Mouse (Mus musculus) stomach, embryonic 16.5 days (tissue): ENCODE data around the gene Clrn2. TPM values are rescaled to one million over a fixed set of nuclear protein-coding genes. Genes with fewer than 3 reads are reported as not detected.
A peak's percentile ranks its signal among the peaks of the same experiment; 100 is the strongest.

Experiments
- ATAC-seq: fragments of 200-750 bp; cut with Nextera tagmentation; 2 replicates; pipeline ENCODE4 v1.8.0; 2017; ENCODE audit warnings: moderate number of reproducible peaks, moderate TSS enrichment; ENCODE audit not compliant: insufficient read depth, low FRiP score
- H3K27ac ChIP-seq: fragments of 300-500 bp; sonication (generic); 2 replicates; pipeline ENCODE4 v1.5.1; 2014; ENCODE audit warnings: low read length
- H3K27me3 ChIP-seq: fragments of 300-500 bp; sonication (generic); 2 replicates; pipeline ENCODE4 v1.6.1; 2014; ENCODE audit warnings: low read length, control low read depth, mixed read lengths; ENCODE audit not compliant: control insufficient read depth, insufficient read depth
- H3K36me3 ChIP-seq: fragments of 300-500 bp; sonication (generic); 2 replicates; pipeline ENCODE4 v1.6.1; 2014; ENCODE audit warnings: low read length; ENCODE audit not compliant: control insufficient read depth, insufficient read depth
- H3K4me1 ChIP-seq: fragments of 300-500 bp; sonication (generic); 2 replicates; pipeline ENCODE4 v1.6.1; 2014; ENCODE audit warnings: low read length, control low read depth, mixed read lengths; ENCODE audit not compliant: control insufficient read depth, insufficient read depth
- H3K4me2 ChIP-seq: fragments of 300-500 bp; sonication (generic); 2 replicates; pipeline ENCODE4 v1.6.1; 2014; ENCODE audit warnings: low read depth, low read length, mixed read lengths
- H3K4me3 ChIP-seq: fragments of 300-500 bp; sonication (generic); replicated peaks from 2 replicates; pipeline ENCODE4 v1.5.1; 2014; ENCODE audit warnings: mild to moderate bottlenecking, low read length
- H3K9ac ChIP-seq: fragments of 300-500 bp; sonication (generic); 2 replicates; pipeline ENCODE4 v1.6.1; 2014; ENCODE audit warnings: low read length
- H3K9me3 ChIP-seq: fragments of 300-500 bp; sonication (generic); replicated peaks from 2 replicates; pipeline ENCODE4 v1.6.1; 2016; ENCODE audit warnings: low read length, control low read depth; ENCODE audit not compliant: control insufficient read depth
- WGBS: fragments of 180-500 bp; shearing (Covaris S2); extraction: QIAGEN DNeasy Blood & Tissue Kit; methylation state at CpG from one replicate; pipeline ENCODE4 v1.1.7; 2014; 5-methylcytosine and 5-hydroxymethylcytosine counted together
- polyA plus RNA-seq: library from polyadenylated mRNA; unstranded; fragments of >200 nt; fragmentation: Nextera tagmentation; extraction: Ambion mirVana; gene quantifications from 2 replicates; pipeline ENCODE4 v1.2.1, GENCODE M21; 2015

The Clrn2 gene
- polyA plus RNA-seq, 1 experiment from 2014 or later: not detected

DNA sequence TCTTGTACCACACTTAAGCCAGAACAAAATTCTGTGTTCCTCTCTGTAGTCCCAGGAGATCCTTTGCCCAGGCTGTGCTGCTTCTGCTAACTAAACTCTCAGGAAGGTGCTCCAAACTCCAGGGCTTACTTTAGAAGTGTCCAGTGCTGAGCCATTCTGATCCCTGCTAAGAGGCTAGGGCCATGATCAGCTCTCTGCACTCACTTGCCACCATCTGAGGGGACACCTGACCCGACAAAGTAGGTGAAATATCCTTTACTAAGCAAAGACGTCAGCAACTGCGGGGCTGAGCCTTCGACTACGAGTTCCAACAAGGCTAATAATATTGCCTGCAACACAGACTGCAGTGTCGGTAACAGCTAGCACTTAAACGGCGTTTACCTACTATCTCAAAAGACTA lies 4.3 kb upstream of the Clrn2 start:
- under 1% methylated on average over 8 of the region's 8 CpGs for WGBS
- Histone ChIP-seq H3K4me1 (peaks cover 11% of the 10 kb centered on the region), H3K27me3 (no peaks in the 10 kb centered on the region), H3K4me2 (peak overlapping the region; percentile 89), H3K9me3 (no peaks in the 10 kb centered on the region), H3K27ac (no peak overlapping the region), H3K4me3 (peak overlapping the region; percentile 80), H3K9ac (peak overlapping the region; percentile 81), H3K36me3 (no peaks in the 10 kb centered on the region; the same call in 1 of the 2 replicates)
- no peak for ATAC-seq

DNA sequence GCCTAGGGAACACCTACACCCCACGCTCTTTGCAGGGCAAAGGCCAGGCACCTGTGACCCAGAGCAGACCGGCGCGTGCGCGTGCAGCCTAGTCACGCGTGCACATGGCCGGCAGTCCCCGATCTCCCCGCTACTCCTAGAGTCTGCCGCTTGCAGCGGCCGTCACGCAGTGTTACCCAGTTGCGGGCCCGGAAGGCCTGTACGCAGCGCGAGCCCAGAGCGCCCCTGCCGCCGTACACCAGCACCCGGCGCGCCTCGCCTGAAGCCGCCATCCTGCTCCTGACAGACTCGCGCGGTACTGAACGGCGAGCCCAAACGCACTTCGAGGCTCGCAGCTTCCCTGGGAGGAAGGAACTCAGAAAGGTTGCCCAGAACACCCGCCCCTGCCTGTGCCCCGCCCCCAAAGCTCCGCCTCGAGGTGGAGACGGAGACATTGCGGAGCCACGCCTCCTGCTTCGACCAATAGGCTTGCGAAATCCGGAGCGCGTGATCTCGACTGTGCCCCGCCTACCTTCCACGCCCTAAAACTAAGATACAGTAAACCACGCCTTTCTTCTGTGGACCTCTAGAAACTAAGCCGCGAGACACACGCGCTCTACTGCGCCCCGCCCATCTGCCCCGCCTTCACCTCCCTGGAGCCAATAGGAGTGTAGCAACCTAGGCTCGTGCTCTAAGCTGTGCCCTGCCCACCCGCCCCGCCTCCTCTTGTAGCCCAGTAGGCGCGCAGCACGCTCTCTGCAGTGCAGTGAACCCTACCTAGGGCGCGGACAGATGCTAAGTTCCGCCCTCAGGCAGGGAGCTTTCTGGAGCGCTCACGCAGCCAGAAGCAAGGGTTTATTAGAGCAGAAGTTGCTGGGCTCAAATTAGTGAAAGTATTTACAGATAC lies 3.5 kb upstream of the Clrn2 start, which contains the start of gene Qdpr:
TSS of gene Qdpr (minus strand) at position 406 of the 886 bp plus-strand sequence.
- Histone ChIP-seq H3K4me1 (peaks cover 11% of the 10 kb centered on the region), H3K9me3 (no peaks in the 10 kb centered on the region), H3K4me2 (peak within 1 kb of the TSS; percentile 89), H3K27me3 (no peaks in the 10 kb centered on the region), H3K27ac (peak within 1 kb of the TSS; percentile 87), H3K9ac (peak within 1 kb of the TSS; percentile 81), H3K4me3 (peak within 1 kb of the TSS; percentile 80), H3K36me3 (no peaks in the 10 kb centered on the region)
- under 1% methylated on average over 70 of the region's 70 CpGs for WGBS
- ATAC-seq: peak; percentile 99

DNA sequence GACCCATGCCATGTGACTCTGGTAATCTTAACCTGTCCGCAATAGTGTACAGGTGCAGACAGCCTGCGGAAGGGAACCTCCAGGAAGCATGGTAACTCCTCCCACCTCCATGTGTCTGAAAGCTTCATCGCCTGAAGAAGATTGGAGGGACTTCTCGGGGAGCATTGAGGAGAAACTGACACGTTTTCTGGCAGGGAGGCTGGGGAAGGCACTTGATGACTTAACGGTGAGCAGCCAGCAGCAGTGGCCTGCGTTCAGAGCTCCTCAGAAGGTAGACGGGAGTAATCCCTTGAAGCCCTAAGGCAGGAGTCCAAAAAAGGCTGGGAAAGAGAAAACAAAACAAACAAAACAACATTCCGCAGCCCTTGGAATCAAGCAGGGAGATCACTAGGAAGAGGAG lies 905 bp downstream of the Clrn2 start:
- Histone ChIP-seq H3K9me3 (no peaks in the 10 kb centered on the region), H3K4me3 (no peak overlapping the region), H3K9ac (no peak overlapping the region), H3K27ac (no peak overlapping the region), H3K4me2 (no peak overlapping the region), H3K36me3 (no peaks in the 10 kb centered on the region), H3K27me3 (no peaks in the 10 kb centered on the region), H3K4me1 (0 out of 2 replicates have a peak, but pooled peaks cover 3% of the 10 kb centered on the region)
- no peak for ATAC-seq
- WGBS: 35% methylated on average over 9 of the region's 9 CpGs

DNA sequence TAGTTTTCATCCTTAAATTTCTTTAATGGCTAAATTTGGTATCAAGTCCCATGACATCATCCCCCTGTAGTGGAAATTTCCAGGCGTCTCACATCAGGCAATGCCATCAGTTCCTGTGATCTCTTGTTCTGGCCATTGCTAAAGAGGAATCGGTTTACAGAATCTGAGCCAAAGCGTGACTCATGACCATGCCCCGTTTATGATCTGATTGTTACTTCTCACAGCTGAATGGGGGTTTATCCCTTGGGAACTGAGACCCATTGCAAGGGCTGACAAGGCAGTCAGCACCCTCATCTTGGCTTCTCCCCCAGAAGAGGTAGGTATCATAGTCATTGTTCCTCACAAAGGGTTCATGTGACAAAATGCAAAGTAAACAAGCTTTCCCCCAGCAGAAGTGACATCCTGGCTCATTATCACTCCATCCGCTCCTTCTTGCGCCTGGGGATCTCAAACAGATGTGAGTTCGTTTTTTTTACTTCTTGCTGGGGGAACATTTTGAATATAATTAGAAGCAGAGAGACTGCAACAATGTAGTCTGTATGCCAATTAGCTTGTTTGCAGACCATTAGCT lies 19.4 kb downstream of the Clrn2 start:
- Histone ChIP-seq H3K9me3 (no peaks in the 10 kb centered on the region), H3K4me2 (no peak overlapping the region), H3K27ac (no peak overlapping the region), H3K36me3 (no peaks in the 10 kb centered on the region), H3K9ac (no peak overlapping the region), H3K4me3 (no peak overlapping the region), H3K4me1 (no peaks in the 10 kb centered on the region), H3K27me3 (no peaks in the 10 kb centered on the region)
- WGBS: 28% methylated on average over 7 of the region's 7 CpGs
- ATAC-seq: 0 out of 2 replicates have a peak, but pooled peaks have one; percentile 7

DNA sequence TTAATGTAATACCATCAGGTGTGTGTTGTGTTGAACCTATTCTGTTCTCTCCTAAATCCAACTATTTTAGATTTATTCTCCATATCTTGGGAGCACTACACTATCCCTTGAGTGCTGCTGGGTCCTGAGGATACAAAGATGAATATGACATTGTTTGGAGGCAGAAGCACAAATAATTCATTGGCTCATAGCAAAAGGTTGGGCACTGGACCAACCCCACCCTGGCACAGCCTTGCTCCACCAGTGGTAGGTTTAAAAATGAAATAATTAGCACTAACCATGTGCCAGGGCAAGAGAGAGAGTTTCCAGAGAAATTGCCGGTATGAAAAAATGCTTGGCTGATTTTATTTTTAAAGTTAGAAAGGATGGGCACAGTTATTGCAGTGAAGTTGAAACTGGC lies 20.0 kb downstream of the Clrn2 start:
- 84% methylated on average over 1 of the region's 1 CpGs for WGBS
- H3K27me3 ChIP-seq: no peaks in the 10 kb centered on the region
- no peak overlapping the region for H3K27ac ChIP-seq
- no peaks in the 10 kb centered on the region for H3K4me1 ChIP-seq
- H3K9me3 ChIP-seq: no peaks in the 10 kb centered on the region
- no peak overlapping the region for H3K4me2 ChIP-seq
- H3K4me3 ChIP-seq: no peak overlapping the region
- H3K36me3 ChIP-seq: no peaks in the 10 kb centered on the region
- no peak overlapping the region for H3K9ac ChIP-seq
- ATAC-seq: no peak

DNA sequence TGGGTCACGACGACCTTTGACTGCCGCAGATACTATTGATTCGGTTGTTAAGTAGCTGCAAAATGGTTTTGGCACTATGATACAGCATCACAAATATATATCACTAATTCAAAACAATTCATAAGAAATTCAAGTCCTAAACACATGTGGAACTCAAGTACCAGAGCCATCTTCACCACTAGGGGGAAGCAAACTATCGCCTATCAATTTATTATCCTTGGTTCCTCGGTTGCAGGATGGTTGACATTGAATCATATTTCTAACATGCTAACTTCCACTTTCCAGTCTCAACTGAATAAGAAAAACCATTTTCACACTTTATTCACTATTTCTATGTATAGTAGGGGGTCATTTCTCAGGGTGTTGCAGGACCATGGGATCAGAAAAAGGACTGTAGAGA lies 20.7 kb downstream of the Clrn2 start:
- no peaks in the 10 kb centered on the region for H3K27me3 ChIP-seq
- no peaks in the 10 kb centered on the region for H3K36me3 ChIP-seq
- H3K4me3 ChIP-seq: no peak overlapping the region
- no peaks in the 10 kb centered on the region for H3K9me3 ChIP-seq
- WGBS: 28% methylated on average over 6 of the region's 6 CpGs
- no peak overlapping the region for H3K4me2 ChIP-seq
- no peak overlapping the region for H3K27ac ChIP-seq
- no peak overlapping the region for H3K9ac ChIP-seq
- no peaks in the 10 kb centered on the region for H3K4me1 ChIP-seq
- ATAC-seq: no peak

DNA sequence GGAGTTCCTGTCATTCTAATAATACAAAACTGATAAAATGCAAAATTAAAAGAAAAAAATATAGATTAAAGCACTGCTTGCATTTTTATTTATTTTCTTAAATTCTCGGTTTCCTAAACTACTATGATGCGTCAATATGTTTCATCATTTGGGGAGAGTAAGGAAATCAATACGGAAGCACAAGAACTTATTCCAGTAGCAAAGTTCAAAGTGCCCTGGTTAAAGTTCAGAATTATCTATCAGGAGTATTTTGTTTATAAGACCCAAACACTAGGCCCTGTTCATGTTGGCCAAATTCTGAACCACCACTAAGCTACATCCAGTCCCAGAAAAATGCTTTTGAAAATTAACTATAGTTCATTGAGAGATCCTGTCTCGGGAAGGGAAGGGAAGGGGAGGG lies 21.2 kb downstream of the Clrn2 start:
- H3K36me3 ChIP-seq: no peaks in the 10 kb centered on the region
- ATAC-seq: no peak
- no peak overlapping the region for H3K27ac ChIP-seq
- no peaks in the 10 kb centered on the region for H3K4me1 ChIP-seq
- H3K27me3 ChIP-seq: no peaks in the 10 kb centered on the region
- H3K4me2 ChIP-seq: no peak overlapping the region
- H3K9ac ChIP-seq: no peak overlapping the region
- H3K4me3 ChIP-seq: no peak overlapping the region
- 67% methylated on average over 3 of the region's 4 CpGs for WGBS
- no peaks in the 10 kb centered on the region for H3K9me3 ChIP-seq

DNA sequence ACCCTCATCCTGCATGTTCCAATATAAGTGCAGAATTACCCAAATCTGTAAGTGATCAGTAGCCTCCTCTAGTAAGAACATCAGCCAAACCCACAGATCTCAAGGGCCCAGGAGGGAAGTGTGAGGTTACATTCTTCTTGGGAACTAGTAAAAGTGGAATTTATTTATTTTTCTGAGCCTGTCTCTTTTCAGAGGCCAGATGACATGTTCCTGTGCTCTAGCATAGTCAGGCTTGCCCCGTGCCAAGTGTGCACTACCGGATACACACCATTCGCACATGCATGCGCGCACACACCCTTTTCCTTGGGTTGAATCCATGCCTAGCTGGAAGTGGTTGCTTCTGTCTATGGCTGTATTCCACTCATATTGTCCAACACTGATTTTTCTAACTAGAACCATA lies 22.2 kb downstream of the Clrn2 start:
- no peak overlapping the region for H3K9ac ChIP-seq
- no peaks in the 10 kb centered on the region for H3K36me3 ChIP-seq
- 84% methylated on average over 5 of the region's 5 CpGs for WGBS
- no peak overlapping the region for H3K4me3 ChIP-seq
- no peaks in the 10 kb centered on the region for H3K27me3 ChIP-seq
- H3K4me1 ChIP-seq: no peaks in the 10 kb centered on the region
- no peak overlapping the region for H3K27ac ChIP-seq
- H3K9me3 ChIP-seq: no peaks in the 10 kb centered on the region
- no peak overlapping the region for H3K4me2 ChIP-seq
- no peak for ATAC-seq

DNA sequence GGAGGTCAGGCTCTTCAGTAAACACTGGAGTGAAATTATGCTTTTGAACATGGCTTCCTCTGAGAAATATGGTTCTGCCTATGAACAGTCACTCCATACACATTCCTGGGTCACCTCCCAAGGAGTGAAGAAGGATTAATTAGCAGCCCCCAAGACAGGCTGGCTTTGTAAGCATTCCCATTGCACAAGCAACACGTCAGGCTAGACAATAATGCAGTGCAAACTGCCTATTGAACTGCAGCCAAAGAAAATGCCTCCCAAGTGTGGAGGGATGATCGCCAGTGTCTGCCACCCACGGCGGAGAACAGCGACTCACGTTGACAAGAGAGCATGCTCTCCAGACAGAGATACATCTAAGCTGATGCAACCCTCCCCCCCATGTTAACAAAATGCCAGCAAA lies 22.7 kb downstream of the Clrn2 start:
- H3K36me3 ChIP-seq: no peaks in the 10 kb centered on the region
- H3K27ac ChIP-seq: no peak overlapping the region
- 32% methylated on average over 6 of the region's 6 CpGs for WGBS
- no peak overlapping the region for H3K4me3 ChIP-seq
- no peaks in the 10 kb centered on the region for H3K4me1 ChIP-seq
- no peak for ATAC-seq
- no peaks in the 10 kb centered on the region for H3K27me3 ChIP-seq
- H3K4me2 ChIP-seq: no peak overlapping the region
- no peak overlapping the region for H3K9ac ChIP-seq
- H3K9me3 ChIP-seq: no peaks in the 10 kb centered on the region
